Mouse (Mus musculus) R1 (cell line): ENCODE data around the gene Kidins220.

Experiments used
- DNase-seq: peaks from one replicate; pipeline ENCODE4 v3.0.0-alpha.2; 2018; ENCODE audit warnings: low read depth, low spot score

The Kidins220 gene

DNA sequence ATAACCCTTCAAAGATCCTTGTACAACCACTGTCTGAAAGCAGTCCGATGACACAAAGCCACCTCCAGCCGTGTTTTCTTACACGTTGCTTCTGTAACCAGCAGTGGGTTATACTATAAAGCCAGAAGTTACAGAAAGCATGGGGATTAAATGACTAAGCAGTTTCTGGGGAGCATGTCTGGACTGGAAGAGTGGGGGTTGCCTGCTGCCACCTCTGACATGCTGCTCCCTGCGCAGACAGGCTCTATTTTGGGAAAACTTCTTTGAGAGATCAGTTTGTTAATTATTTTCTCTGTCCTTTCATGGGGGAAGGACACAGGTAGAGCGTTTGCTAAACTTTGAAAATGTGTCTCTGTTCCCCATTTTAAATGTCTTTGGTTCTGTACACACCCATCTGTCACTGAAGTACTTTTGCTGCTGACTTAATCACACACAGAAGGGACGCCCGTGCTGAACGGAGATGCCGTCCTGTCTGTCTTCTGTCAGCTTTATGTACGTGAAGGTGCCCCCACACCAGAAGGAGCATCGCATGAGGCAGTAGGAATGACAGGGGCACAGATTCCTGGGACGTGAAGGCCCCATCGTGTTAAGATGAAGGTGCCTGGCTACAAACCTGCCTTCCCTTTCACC lies 11.2 kb upstream of the Kidins220 start:
- no peak for DNase-seq

DNA sequence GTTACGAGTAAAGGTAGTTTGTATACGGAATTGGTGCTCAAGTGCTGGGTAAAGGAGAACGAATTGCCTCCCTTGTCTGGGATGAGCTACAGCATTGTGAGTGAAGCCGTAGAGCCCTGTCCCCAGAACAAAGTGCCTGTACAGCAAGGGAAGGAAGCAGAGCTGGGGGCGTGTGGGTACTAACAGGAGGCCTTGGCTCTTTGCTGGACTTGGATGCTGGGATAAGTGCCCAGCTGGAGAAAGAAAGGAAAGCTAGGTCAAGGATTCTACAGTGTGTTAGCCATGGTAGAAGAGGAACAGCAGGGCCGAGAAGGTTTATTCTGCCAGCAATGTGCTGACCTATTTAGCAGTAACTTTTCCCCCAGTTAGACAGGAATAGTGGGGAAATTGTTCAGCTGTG lies 9.3 kb upstream of the Kidins220 start:
- no peak for DNase-seq

DNA sequence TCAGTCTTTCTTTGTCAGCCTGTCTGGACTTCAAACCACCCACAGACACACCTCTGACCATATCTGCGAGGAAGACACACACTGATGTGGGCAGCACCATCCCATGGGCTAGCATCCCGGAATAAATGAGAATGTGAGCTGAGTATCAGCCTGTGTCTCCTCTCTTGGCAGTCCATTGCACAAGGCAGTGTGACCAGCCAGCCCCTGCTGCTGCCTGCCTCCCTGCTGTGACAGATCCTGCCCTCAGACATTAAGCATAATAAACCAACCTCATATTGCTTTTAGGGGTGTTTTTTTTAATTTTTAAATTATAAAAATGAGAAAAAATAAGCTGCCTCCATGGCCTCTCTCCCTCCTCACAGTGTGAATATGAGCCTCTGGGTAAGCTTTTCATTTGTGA lies 8.7 kb upstream of the Kidins220 start:
- no peak for DNase-seq

DNA sequence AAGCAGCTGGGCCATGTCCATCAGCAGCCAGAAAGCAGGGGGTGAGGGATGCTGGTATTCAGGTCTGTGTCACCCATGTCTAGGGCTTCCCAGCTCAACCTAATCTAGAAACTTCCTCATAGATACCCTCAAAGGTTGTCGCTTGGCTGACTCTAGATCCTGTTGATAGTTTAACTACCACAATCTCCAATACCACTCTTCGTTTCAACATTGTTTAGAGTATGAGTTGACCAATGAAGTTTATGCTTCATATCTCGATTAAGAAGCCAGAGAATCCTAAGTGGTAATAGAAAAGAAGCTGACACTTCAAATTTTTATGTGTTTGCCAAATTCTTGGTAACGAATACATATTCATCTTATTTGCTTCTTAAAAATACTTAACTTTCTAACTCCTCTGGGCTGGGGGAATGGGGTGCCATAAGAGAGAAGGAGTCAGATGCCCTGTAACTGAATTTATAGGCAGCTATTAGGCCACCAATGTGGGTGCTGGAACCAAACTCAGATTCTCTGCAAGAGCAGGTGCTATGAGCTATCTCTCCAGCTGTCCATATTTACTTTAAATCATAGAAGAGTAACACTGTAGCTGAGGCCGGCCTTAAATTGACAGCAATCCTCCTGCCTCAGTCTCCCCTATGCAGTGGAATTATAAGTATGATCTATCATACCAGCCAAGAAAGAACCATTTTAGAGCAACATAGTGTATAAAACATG lies 3.1 kb upstream of the Kidins220 start:
- DNase-seq: no peak

DNA sequence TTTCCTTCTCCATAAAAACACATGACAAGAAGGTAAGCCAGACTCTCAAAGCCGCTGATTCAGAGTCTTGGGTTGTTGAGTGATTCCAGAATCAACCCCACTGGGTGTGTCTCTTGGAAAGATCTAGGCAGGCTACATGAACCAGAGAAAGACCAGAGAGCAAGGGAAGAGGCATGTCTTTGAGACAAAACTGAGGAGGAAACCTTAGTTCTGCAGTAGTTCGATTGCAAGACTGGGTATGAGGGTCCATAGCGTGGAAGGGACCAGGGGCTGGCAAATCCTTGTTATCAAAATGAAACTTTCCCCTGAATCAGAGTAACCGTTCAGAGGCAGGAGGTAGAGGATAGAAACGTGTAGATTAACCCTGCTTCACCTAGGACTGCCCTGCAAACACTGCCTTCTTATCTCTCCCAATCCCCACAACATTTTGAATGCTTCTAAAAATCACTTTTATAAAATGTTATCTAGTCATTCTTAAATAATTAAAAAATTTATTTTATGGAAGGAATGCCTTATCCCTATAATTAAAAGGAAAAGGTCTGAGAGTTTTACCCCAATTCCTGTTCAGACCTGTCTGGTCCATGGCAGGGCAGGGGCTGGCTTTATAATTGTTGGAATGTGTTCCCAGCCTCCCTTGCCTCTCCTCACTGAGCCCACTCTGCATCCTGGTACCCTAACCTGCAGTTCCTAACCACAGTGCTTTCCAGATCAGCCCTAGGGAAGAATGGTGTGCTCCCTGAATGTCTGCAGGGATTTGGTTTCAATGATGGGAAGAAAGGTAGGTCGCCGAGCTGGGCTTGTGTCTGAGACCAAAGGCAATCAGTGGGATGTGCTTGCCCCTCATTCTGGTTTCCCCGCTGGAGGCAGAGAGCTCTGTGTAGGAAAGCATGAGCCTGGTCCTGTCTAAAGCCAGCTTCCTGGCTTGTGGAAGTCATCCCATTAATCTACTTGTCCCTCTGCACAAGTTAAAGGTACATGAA lies 2.1 kb upstream of the Kidins220 start:
- no peak for DNase-seq

DNA sequence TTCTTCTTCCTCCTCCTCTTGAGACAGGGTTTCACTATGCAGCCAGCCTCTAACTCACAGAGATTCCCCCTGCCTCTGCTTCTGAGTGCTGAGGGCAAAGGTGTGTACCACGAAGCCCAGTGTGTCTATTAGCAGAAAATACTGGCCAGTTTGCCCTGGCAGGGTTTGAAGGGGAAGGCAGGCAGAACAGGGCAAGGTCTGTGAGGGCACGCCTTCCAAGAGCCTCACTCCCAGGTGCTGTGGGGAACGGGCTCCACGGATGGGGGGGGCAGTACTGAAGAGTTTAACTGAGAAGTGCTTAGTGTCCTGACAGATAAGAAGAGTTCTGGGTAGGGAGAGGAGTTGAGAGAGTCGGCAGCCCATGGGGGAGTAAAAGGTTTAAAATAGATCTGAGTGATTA lies 1.1 kb upstream of the Kidins220 start:
- no peak for DNase-seq

DNA sequence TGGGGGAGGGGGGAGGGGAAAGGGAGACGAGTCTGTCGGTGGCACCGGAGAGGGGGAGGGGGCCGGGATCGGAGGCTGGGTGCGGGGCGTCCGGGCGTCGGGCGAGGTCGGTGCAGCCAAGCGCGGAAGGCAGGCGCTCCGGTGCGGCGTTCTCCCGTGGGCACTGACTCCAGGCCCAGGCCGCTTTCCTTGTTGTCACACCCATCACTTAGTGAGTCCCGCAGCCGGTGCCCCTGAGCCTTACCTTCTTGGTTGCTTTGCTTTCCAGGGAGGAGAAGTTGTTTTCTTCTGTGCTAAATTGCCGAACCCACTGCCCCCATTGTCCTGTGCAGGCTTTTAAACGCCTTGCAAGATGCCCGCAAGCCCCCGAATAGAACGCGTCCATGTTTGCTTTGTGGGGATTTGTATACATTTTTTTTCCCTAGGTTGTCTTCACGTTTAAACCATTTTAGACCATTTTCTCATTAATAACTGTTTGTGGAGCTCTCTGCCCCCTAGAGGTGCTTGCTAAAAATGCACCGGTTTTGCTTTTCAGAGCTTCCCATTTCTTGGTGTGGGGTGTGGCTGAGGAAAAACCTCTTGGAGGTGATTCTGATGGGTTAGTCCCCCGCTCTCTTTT lies 499 bp downstream of the Kidins220 start:
- DNase-seq: peak; percentile 81

DNA sequence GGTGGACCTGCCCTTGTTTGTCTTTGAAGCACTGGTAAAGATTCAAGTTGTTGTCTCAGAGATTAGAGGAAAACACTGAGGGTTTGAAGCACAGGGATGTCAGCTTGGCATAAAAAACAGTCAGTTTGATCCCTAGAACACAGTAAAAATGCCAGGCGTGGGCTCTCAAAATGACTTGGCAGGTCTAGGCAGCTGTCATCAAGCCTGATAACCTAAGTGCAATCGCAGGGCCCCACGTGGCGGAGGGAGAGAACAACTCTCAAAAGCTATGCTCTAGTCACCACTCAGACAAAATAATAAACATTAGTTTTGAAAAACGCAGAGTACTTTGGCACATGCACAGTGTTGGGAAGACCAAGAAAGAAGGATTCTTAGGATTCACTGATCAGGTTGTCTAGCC lies 10.5 kb downstream of the Kidins220 start:
- DNase-seq: no peak

DNA sequence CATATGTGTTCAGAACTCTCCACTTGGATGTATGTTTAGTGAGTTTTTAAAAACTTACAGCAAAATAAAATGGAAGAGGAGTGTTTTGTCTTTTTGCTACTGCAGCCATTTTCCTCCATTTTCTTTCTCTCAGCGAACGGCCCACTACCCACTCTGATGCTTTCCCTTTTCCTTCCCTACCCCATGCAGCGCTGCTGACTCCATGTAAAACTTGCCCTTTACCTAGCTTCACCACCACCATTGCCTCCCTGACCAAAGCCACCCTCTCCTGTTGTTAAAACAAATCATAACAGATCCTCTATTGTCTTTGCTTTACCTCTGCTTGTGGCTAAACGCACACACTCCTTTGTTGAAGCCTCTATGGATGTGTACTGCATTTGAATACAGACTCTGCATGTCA lies 20.6 kb downstream of the Kidins220 start:
- DNase-seq: peak; percentile 48

DNA sequence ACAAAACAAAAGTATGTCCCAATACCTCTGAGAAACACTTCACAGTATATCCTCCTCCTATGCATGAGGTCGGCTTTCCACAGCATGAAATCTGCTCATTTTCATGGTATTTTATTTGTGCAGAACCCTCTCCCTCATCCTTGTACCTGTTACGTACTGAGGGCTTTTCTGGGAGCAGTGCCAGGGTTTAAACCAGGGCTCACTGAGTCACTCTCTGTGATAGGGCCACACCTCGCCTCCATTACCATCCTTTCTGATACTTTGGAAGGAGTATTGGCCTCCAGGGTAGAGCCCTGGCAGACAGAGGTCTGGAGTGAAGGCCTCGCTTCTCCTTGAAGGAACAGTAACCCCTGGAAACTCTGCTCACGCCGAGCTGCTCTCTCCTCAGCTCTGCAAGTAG lies 30.6 kb downstream of the Kidins220 start:
- DNase-seq: no peak

DNA sequence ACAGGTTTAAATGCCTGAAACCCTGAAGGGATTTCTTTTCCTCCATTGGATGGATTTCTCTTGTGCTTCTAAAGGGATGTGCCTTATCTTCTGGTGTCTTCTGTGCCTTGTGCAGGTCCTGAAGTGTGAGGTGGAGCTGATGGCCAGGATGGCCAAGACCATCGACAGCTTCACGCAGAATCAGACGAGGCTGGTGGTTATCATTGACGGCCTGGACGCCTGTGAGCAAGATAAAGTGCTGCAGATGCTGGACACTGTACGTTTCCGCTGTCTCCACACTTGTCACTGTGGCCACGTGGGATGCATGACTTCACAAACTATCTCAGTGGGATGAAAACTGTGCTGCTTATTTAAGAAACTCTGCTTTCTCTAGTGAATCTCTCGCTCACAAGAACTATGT lies 35.2 kb downstream of the Kidins220 start:
- DNase-seq: no peak

DNA sequence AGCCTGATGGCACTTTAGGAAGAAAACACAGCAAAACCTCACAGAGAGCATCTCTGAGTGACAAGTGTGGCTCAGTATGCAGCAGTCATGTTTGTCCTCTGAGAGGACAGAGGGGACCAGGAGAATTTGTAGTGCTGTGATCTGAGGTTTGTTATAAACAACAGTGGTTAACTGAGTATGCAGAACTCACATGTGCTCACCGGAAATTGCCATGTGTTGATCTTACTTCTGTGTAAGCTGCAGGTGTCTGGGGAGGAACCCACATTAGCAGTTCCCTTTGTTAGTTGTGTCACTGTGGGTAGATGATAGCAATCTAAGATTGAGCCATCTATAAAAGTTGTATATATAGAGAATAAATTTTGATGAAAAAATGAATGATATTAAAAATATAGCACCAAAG lies 35.7 kb downstream of the Kidins220 start:
- DNase-seq: no peak

DNA sequence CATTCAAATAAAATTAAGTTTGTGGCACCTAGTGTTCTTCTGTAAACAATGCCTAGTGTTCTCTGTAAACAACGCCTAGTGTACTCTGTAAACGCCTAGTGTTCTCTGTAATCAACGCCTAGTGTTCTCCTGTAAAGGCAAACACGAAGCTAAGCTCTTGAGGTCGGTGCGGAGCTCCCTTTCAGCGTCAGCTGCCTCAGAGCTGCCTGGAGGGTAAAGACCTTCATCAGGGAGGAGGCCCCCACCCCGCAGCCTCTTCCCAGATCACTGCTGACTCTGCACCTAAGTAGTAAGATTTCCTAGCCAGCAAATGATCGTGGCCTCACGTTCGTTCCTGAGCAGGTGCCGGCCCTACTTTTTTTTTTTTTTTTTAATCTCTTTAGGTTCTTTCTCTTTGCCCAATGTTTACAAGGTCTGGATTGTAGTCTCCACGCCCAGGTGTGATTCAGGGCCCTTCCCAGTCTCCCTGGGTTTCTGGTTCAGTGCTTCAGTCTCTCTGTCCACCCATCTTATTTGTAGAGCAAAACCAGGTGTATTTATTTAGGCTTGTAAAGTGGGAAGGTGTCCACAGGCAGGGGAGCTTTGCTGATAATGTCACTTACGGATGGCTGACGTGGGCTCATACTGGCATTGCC lies 37.1 kb downstream of the Kidins220 start:
- no peak for DNase-seq

DNA sequence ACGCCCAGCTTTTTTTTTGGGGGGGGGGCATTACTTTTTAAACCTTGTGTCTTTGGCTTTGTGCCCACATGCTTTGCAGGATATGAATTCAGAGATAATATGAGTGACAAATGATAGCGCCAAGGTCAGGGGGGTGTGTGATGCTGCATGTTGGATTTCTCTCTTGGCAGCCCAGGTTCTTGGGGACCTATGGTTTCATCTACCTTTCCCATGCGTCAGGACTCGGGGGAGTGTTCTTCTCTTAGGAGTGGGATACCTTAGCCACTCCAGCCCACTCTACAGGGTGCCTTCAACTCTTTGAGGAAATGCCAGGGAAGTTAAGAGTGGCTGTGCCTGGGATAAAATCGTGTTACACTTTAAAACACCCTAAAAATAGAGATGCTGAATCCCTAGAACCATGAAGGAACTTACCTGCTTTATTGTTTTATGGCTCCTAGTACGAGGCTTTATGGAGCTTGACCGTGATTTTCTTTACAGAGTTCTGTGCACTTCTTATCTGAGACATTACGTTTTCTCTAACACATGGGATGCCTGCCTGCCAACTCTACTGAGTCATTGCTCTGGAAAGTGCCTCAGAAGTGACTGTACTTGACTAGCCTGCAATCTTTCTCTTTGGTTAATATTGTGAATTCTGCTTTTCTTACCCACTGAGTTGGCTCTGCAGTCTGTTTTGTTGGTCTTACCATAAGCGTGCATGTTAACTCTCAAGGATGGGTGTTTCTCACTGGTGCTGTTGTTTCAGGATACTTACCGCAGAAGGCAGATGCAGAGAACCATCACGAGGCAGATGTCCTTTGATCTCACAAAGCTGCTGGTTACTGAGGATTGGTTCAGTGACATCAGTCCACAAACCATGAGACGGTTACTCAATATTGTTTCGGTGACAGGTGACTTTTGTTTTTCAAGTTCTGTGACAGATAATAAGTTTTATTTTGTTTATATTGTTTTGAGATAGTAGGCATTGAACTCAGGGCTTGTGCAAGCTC lies 38.1 kb downstream of the Kidins220 start:
- no peak for DNase-seq

DNA sequence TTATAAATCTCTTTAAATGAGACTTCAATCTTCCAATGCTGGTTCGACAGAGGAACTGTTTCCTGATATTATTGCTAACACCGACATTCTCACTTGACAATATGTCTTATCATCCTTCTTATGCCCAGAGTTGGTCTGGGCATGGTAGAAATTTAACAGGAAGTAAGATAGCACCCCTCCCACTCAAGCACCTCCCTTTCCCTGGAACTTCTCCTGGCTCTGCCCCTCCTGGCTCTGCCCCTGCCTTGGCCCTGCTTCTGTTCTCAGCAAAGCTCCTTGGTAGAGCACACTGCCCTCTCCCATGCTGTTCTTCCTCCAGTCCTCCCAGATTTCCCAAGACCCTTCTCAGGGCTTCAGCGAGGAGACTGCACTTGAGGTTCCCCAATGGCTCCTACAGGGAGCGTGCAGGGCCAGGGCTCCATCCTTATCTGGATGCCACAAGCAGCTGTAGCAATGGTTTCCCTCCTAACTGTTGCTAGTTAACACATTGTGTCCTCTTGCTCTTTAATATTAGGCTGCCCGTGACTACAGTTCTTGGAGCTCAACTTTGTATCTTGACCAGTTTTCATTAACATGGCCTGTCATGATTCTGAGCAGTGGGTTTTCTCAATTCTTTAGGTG lies 39.7 kb downstream of the Kidins220 start:
- no peak for DNase-seq

DNA sequence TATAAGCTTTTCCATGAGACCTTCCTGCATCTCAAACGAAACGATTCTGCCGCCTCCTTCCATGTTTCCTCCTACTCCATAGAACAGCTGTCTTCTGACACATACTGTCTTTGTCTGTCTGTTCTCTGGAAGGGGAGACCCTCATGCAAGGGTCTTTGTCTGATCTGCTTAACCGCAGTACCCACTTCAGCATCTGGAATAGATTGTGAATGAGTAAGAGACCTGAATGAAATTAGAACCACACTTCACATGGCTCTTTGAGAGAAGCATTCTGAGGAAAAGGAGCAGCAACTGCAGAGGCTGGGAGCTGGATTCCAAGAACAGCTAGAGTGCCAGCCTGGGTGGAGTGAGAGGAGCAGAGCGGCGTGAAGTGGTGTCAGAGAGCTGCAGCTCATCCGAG lies 40.2 kb downstream of the Kidins220 start:
- no peak for DNase-seq

DNA sequence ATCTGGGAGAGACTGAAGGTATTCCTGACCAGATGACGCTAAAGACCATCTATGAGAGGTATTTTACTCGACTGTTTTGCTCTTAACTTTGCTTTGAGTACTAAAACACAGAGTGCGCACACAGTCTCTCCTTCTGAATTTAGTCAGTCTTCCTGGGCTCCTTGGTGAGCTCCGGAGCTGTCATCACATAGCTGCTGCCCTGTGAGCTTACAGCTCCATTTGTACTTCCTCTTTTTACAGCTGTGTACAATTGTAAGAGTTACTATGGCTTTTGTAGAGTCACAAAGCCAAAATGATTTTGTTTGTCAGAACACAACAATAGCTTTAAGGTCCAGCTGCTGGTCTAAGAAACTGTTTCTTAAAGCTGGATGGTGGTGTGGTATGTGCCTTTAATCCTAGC lies 42.3 kb downstream of the Kidins220 start:
- no peak for DNase-seq

DNA sequence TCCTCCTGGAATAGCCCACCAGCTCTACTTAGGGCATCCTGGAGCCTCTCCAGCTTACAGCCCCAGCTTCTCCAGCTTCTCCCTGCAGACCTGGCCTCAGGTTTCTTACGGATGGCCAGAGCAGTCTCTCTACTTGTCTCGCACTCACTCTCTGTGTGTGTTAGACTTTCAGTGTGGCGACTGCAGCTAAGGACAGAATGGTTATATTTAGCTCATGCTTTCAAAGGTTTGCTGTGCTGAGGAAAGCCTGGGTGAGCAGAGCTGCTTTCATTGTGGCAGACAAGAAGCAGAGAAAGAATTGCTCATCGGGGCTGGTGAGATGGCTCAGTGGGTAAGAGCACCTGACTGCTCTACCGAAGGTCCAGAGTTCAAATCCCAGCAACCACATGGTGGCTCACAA lies 46.3 kb downstream of the Kidins220 start:
- no peak for DNase-seq

DNA sequence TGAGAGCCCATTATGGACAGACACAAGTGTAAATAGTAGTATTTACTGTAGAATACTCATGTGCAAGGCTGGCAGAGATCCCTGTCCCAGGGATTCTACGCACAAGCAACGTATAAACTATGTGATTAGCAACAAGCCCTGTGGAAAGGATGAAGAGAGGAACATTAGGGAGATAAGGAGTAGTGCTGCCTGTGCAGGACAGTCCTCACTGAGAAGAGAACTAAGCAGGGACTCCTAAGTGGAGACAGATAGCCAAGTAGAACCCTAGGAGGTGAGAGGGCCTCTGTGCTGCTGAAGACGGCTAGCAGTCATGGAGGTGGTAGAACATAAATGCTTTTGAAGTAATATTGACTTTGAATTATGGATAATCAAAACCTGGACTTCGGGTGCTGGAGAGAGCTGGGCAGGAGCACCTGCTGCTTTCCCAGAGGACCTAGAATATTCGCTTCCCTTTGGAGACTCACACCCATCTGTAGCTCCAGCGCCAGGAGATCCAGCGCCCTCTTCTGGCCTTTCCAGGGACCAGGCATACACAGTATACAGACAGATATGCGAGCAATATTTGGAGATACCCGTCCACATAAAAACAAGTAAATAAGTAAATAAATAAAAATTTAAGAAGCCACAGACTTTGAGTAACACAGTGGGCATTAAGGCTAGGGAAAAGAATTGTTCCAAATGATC lies 50.3 kb downstream of the Kidins220 start:
- DNase-seq: peak; percentile 33
